Mouse (Mus musculus) ZHBTc4 (cell line): Measurements from ENCODE around the gene Slc38a3.
A peak's percentile ranks its signal among the peaks of the same experiment; 100 is the strongest.

ENCODE experiments used
- DNase-seq: peaks from one replicate; pipeline ENCODE4 v3.0.0-alpha.2; 2011; ENCODE audit warnings: low read depth, low spot score

The Slc38a3 gene

DNA sequence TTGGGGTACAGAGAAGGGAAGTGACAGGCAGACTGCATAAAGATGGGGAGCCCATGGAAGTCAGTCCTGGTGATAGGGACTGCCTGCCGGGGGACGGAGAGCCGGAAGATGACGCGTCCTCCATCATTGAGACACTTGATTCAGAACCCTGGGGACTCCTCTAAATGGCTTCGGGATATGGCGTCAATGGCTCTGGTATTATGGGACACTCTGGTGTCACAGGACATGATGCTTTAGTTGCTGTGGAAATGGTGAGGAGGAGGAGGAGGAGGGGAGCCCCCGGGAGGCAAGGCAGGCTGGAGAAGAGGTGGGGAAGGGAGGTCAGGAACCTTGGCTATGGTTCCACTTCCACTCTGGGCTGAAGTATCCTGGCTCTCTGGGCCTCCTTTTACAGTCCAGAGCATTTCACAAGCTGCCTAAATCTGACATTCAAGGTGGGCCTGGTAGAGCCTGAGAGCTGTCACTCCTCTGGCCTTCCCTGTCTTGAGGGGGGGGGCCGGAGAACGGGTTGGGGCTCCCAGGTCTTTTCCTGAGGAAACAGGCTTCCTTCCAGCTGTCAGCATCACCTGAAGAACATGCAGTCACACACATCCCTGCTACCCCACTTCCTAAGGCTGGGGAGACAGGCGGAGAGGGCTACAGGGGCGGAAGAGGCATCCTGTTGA lies 26.2 kb upstream of the Slc38a3 start:
- no peak for DNase-seq

DNA sequence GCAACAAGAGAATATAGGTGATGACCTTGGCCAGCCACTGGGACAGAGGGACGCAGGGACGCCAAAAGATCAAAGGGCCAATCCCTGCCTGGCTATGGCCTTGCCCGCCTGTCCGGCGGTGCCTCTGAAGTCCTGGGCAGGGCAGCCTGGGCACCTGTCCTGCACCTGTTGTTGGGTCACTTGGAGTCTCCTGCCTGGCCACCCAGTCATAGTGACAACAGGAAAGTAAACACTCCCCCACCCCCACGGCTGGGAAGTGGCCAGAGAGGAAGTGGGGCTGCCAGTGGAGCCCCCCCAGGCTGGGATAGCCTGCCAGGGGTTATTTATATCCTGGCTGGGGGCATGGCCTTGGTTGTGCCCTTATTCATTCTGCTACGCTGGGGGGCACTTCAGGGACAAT lies 25.3 kb upstream of the Slc38a3 start:
- DNase-seq, result no peak

DNA sequence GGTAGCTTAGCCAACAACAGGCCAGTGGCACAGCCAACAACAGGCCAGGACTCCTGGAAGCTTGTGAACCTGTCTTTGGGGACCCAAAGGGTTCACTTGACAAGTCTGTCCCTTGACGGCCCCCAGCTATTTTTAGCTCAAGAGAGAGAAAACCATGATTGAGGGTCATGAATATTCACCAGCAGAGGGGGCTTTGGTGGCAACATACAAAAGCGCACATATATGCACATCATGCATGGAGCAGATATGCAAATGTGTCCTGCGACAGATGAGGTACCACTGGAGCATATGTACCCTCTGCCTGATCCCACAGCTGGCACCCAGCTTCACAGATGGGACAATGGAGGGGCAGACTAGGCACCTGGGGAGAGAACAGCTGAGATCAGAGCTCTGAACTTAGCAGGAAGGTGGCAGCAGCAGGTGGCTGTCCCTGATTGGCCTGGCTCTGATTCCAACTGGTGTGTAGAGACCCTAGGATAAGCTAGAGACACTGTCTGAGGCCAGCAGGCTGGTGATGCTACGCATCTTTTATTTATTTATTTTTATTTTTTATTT lies 24.2 kb upstream of the Slc38a3 start:
- no peak for DNase-seq

DNA sequence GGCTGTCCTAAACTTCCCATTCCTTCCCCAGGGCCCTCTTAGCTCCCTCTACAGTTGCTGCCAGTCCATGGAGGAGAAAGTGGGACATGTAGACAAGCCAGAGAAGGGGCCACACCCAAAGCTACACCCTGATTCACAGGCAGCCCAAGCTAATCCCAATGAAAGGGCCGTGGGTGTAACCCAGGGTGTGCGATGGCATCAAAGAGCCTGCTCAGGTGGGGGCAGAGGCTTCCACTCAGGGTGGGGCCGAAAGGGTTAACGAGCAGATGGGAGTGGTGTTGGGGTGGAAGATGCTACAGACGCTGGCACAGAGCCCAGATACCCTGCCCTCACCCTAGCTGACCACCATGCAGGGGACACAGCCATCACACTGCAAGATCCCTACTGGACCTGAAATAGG lies 23.5 kb upstream of the Slc38a3 start:
- DNase-seq, result peak; percentile 39

DNA sequence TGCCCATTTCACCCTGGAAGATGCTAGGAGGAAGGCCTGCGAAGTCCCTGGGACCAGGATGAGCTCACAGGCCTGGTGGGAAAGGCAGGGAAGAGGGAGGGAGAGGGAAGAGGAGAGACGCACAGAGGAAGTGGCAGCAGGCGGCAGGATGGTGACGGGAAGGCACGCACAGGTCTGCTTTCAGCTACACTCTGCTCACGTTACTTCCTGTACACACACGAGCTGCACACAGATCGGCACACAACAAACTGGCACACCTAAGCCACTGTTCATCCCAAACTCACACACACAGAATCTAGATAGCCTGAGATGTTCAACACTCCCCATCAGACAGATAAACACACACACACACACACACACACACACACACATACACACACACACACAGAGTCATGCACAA lies 21.1 kb upstream of the Slc38a3 start:
- no peak for DNase-seq

DNA sequence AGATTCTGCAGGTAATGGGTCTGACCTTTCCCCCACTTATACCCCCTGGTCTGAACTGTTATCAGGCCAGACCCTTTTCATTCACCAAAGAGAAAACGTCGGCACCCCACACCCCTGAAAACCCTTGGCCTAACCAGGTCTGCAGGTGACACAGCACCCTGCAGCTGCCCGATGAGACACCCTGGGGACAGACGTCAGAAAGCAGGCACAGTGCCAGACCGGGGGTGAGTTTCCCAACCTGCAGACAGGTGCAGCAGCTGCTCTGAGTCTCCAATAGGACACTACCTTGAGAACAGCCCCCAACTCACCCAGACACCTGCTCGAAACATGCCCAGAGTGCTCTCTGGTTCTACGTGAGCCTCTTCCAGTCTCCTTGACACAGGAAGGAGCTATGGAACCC lies 19.6 kb upstream of the Slc38a3 start:
- DNase-seq, result no peak

DNA sequence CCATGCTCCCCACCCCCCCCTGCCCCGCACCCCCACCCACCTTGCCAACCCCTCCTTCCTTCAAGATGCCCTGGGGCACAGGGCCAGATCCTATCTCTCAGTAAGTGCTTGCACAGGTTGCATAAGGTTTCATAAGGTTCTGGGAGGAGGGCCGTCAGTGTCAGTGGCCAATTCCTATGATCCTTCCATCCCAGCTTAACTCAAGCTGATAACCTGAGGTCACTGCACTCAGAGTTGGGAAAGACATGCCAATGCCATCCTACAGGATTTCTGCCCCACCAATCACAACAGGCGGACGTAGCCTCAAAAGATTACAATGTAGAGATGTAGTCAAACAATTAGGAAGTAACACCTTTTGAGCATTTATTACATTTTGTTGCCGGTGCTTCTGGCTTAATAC lies 19.1 kb upstream of the Slc38a3 start:
- DNase-seq, result no peak

DNA sequence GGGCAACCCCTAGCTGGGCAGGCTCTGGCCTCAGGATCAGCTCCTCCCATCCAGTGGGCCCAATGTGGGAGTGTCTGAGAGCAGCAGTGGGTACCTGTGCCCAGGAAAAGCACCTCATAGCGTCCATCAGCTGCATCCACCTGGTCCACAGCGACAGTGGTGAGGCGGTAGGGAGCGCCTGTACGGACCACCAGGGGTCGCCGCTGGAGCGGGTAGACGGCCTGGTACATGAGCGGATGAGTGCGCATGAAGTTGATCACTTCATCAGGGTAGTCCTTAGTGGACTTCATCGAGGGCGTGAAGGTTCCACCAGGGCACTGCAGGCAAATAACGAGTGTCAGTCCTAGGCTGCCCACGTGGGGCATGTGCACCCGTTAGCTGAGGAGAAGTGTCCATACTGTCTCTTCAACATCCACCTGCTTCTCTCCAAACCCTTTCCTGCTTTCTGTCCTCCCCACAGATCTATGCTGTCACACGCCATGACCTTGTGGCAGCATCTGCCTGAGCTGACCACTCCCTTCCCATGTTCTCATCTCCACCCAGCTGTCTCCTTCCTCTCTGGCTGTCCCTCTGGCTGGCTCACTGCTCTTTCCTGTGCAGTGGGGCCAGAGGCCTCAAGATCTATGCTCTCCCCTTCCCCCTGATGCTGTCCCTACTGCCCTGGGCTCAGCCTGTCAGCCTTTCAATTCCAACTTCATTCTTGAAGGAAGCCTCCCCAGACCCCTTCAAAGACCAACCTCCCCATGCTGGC lies 16.1 kb upstream of the Slc38a3 start:
- DNase-seq, result peak; percentile 75

DNA sequence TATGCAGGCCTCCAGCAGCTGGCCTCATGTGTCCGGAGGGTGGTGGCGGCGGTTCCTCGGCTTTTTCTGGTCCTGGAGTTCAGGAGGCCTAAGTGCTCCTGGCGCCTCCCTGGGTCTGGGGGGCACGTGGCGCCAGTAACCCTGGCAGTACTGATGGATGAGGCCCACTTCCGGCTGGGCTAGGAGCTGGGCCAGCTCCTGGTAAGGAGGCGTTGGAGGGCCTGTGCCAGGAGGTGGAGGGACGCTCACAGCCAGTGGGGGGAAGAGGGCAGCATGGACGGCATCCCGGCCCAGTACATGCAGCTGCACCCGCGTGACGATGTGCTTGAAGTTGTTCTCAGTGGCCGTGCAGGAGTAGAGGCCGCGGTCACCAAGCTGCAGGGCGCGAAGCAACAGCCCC lies 13.1 kb upstream of the Slc38a3 start:
- DNase-seq, result no peak

DNA sequence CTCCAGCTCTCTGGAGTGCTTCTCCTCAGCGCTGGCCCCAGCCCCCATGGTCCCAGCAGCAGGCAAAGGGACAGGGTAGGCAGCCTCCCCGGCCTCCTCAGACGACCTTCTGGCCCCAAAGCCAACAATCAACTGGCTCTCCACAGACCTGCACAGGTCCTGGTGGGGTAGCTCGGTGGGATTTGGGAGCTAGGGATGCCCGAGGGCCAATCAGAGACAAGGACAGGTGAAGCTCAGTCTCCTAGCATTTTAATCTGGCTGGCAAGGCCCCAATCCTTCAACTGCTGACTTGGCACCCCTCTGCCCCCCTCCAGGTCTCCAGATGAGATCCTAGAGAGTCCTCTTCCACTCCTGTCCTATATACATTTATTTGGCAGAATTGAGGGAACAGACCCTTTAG lies 10.2 kb upstream of the Slc38a3 start, which contains the start of gene Gnat1:
TSS of gene Gnat1 (minus strand) at position 212 of the 400 bp plus-strand sequence.
- DNase-seq, result no peak

DNA sequence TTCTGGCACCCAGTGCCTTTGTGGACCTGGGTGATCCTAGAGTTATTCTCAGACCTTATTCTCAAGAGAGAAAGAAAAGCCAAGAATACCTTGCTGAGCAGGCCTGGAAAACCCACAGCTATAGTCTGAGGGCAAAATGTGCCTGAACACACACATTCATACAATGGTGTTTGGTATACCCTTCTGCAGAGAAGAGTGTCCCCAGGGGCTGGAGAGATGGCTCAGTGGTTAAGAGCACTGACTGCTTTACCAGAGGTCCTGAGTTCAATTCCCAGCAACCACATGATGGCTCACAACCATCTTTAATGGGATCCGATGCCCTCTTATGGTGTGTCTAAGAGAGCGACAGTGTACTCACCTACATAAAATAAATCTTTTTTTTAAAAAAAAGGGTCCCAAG lies 9.5 kb upstream of the Slc38a3 start:
- DNase-seq, result no peak

DNA sequence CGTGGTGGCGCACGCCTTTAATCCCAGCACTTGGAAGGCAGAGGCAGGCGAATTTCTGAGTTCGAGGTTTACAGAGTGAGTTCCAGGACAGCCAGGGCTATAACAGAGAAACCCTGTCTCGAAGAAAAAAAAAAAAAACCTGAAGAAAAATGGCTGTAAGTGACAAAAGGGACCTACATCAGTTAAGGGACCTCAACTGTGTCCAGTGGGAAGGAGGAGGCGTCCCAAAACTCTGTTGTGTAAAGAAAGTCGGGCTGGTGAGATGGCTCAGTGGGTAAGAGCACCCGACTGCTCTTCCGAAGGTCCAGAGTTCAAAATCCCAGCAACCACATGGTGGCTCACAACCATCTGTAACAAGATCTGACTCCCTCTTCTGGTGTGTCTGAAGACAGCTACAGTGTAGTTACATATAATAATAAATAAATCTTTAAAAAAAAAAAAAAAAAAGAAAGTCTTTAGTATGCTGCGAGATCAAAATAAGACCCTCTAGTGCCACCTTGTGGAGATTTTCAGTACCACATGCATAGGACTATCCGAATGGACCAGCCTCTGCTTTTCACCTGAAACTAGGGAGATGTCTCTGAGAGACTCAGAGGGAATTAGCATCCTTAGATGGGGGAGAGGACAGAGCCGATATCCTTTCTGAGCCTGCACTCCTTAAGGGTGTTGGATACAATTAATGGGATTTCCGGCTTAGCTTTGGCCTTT lies 8.6 kb upstream of the Slc38a3 start:
- peak; percentile 87 for DNase-seq

DNA sequence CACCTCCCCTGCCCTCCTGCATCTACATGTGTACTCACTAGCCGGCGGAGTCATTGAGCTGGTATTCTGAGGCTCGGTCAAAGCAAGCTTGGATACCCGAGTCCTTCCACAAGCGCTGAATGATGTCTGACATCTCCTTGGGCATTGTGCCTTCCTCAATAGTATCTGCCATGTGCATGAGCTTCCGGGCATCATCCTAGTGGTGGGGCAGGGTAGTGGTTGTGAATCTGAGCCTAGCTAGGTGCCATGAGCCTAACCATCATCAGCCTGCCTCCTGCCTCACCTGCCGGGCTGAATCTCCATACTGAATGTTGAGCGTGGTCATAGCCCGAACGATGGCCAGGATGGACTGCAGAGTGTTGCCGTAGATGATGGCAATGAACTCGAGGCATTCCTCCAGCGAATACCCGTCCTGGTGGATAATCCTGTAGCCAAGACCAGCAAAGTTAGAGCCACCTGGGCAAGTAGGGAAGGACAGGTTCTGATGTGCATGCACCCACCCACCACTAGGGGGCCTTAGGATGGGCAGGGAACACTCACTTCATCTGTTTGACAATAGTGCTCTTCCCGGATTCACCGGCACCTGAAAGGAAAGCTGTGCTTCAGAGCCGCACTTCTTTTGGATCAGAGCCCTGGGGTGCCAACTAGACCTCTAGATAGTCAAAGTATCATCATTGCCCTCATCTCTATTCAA lies 7.9 kb upstream of the Slc38a3 start:
- peak; percentile 93 for DNase-seq

DNA sequence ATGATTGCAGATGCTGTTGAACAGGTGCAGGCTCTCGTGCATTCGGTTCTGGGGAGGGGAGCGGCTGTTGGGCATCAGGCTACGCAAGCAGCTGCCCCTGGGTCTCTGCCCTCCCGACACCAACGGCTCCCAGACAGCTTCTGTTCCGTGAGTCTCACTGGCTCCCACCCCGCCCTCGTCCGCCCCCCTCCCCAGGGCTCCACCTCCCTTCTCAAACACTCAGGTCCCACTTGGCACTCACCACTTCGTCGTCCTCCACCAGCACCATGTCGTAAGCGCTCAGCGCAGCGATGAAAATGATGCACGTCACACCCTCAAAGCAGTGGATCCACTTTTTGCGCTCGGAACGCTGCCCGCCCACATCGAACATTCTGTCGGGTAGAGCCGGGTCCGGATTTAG lies 7.0 kb upstream of the Slc38a3 start:
- DNase-seq, result no peak

DNA sequence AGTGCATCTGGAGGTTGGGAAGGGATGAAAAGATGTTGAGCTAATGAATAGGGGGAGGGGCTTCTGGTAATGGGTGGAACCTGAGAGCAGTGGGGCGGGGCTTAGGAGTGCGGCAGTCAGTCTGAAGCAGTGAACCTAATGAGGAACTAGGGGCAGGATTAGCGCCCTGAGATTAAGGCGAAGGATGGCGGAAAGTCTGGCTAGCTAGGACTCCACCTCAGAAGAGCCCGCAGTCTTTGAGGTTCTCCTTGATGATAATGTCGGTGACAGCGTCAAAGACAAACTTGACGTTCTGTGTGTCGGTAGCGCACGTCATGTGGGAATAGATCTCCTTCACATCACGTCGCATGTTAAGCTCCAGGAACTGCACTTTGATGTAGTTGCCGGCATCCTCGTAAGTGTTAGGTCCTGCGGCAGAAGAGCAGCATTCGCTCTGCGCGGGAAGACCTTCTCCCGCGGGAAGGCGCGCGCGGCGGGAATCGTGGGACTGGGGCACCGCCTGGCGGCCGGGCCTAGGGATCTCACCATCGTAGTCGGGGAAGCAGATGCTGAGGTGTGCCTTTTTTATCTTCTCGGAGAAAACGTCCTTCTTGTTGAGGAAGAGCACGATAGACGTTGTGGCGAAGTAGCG lies 6.5 kb upstream of the Slc38a3 start:
- DNase-seq, result peak; percentile 91

DNA sequence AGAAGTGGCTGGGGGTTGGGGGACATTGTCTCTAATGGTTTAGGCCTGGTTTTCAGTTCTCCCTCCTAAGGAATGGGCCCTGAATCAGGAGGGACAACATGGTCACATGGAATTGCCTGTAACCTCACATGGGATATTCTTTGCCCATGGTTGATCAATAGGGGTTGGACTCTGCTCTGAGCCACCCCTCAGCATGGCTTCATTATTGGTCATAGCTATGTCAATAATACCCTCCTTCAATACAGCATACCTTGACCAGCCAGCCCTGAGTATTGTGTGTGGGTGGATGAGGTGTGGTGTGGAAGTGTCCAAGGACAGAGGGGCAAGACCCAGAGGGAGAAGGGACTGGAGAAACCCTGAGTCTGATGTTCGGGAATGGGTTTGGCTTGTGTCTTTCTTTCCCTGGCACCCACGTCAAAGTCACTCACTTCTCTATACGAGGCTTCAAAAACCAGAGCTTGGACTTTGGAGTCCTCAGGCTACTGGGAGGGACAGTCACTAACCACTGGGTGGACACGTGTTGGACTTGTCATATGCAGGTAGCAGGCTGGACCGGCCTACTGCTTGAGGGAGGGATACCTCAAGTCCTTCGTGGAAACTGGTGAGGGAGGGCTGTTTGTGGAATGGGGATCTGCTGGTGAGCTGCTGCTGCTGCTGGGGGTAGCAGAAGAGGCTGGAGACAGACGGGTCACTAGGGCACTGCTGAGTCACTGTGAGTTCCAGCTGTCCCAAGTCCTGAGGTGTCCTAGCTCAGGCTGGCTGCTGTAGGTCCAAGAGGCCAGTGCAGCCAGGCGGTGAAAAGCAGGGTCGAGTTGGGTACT lies 5.5 kb upstream of the Slc38a3 start:
- DNase-seq, result no peak

DNA sequence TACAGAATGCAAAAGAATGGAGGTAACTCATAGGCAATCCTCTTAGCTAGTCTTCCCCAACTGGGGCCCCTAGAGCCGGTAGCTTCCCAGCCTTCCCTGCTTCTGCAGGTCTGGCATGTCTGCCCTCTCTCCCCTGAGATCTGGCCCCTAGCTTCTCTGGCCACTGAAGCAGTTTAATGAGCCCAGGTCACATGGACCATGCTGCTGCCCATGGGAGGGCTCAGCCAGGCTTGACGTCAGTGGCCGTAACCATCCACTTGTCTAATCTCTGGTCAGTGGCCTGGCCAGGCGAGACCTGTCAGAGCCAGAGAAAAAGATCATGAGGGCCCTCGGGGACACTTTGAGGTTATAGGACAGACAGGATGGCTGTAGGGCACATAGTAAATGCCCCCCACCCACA lies 929 bp upstream of the Slc38a3 start:
- no peak for DNase-seq

DNA sequence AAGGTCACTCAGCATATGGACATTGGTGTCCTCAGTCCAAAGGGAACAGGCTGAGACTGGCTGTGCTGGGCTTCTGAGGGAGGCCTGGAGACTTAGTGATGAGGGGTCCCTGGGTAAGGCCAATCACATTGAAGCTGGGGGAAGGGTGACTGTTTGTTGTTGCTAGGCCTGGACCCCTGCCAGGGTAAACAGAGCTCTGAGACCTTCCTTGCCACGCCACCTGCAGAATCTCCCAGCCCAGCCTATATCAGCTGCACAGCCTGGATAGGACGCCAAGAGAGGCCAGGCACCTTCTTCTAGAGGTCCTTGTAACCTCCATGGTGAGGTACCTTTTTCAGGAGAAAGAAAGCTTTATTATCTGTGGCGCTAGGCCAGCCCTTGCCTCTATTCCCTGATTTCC lies 414 bp downstream of the Slc38a3 start:
- no peak for DNase-seq

DNA sequence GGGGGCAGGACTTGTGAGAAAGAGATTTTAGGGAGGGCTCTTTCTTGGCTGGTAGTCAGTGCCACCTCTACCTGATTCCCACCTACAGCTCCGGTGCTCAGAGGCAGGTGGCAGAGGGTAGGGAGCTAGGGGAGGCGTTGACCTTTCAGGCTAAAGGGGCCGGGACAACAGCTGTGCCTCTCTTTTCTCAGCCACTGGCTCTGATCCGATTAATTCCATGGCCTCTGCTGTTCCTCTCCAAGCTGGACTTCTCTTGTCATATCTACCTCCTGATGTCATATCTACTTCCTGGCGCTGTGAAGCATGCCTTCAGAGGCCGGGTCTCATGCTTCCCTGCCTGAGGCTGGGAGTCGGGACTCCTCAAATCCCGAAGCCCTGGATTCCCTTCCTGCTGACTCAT lies 1.3 kb downstream of the Slc38a3 start:
- no peak for DNase-seq

DNA sequence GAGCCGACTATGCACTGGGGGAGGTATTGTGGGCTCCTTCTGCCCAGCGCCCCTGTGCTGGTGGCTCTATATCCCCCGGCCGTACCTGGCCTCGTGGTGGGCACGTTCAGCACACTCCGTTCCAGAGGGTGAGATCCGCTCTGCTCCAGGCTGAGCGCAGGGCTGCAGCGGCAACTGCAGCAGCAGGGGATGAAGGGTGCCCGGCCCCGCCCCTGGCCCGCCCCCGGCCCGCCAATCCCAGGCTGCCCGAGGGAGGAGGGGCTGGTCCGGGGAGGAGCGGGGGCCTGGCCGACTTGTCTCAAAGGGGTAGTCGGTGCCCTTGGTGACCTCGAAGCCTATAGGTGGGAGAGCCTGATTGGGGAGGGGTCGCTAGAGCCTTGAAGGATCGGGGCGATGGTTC lies 2.1 kb downstream of the Slc38a3 start:
- DNase-seq, result peak; percentile 84
